Mouse (Mus musculus) bone marrow macrophage, adult 2 months (primary cell): Measurements from ENCODE around the gene Pde4d. TPM values are rescaled to one million over a fixed set of nuclear protein-coding genes. Genes with fewer than 3 reads are reported as not detected.

Experiments
- H3K27ac ChIP-seq: 2 replicates; pipeline ENCODE4 v1.5.1; 2012; ENCODE audit warnings: low read depth, low read length; ENCODE audit not compliant: insufficient read depth
- H3K4me1 ChIP-seq: 2 replicates; pipeline ENCODE4 v1.6.1; 2012; ENCODE audit warnings: low read length; ENCODE audit not compliant: control insufficient read depth, insufficient read depth
- H3K4me3 ChIP-seq: 2 replicates; pipeline ENCODE4 v1.5.1; 2012; ENCODE audit warnings: mild to moderate bottlenecking, low read length, moderate library complexity; ENCODE audit not compliant: insufficient read depth
- CTCF ChIP-seq: IDR thresholded peaks from 2 replicates; pipeline ENCODE4 v1.5.1; 2012; ENCODE audit warnings: low read depth, mild to moderate bottlenecking, low read length, moderate library complexity
- POLR2A ChIP-seq: IDR thresholded peaks from 2 replicates; pipeline ENCODE4 v1.6.1; 2012; ENCODE audit warnings: mild to moderate bottlenecking, low read depth, low read length, borderline replicate concordance
- polyA plus RNA-seq: library from polyadenylated mRNA; stranded (reverse); fragments of >200 nt; gene quantifications from 2 replicates; pipeline ENCODE4 v1.2.4, GENCODE M21; 2012; ENCODE audit not compliant: missing spikeins, insufficient read depth, insufficient read length

The Pde4d gene
- polyA plus RNA-seq, 1 experiment, result 1.8 TPM

GRCm38 (mm10) chr13:108524969-108525368 lies 75.2 kb downstream of the Pde4d start:
- TF ChIP-seq POLR2A (no peak), CTCF (no peak)
- H3K4me3 ChIP-seq, result no peak overlapping the region
- H3K27ac ChIP-seq, result no peak overlapping the region
- peaks cover 23% of the 10 kb centered on the region for H3K4me1 ChIP-seq

GRCm38 (mm10) chr13:108526258-108527007 lies 76.7 kb downstream of the Pde4d start:
- TF ChIP-seq CTCF (no peak), POLR2A (no peak)
- H3K27ac ChIP-seq, result no peak overlapping the region
- H3K4me1 ChIP-seq, result peaks cover 23% of the 10 kb centered on the region
- no peak overlapping the region for H3K4me3 ChIP-seq

GRCm38 (mm10) chr13:108527090-108527770 lies 77.5 kb downstream of the Pde4d start:
- Histone ChIP-seq H3K4me1 (peaks cover 23% of the 10 kb centered on the region), H3K27ac (no peak overlapping the region), H3K4me3 (no peak overlapping the region)
- no peak for TF ChIP-seq CTCF
- no peak for TF ChIP-seq POLR2A

- Histone ChIP-seq H3K27ac (no peak overlapping the region), H3K4me3 (no peak overlapping the region), H3K4me1 (peaks cover 23% of the 10 kb centered on the region)
- TF ChIP-seq POLR2A (no peak), CTCF (no peak)
These were observed 78.6 kb downstream of the Pde4d start for GRCm38 (mm10) chr13:108528343-108528742.

- no peak overlapping the region for H3K27ac ChIP-seq
- H3K4me1 ChIP-seq, result peaks cover 6% of the 10 kb centered on the region
- no peak overlapping the region for H3K4me3 ChIP-seq
- no peak for TF ChIP-seq CTCF
- no peak for TF ChIP-seq POLR2A
These were observed 83.1 kb downstream of the Pde4d start for GRCm38 (mm10) chr13:108532875-108533274.

GRCm38 (mm10) chr13:108536436-108536835 lies 86.7 kb downstream of the Pde4d start:
- TF ChIP-seq POLR2A (no peak), CTCF (no peak)
- Histone ChIP-seq H3K4me3 (no peak overlapping the region), H3K27ac (no peak overlapping the region), H3K4me1 (no peaks in the 10 kb centered on the region)

GRCm38 (mm10) chr13:108536951-108537350 lies 87.2 kb downstream of the Pde4d start:
- Histone ChIP-seq H3K4me3 (no peak overlapping the region), H3K4me1 (no peaks in the 10 kb centered on the region), H3K27ac (no peak overlapping the region)
- TF ChIP-seq CTCF (no peak), POLR2A (no peak)

GRCm38 (mm10) chr13:108538760-108539369 lies 89.1 kb downstream of the Pde4d start:
- no peak for TF ChIP-seq POLR2A
- TF ChIP-seq CTCF, result no peak
- H3K4me1 ChIP-seq, result no peaks in the 10 kb centered on the region
- H3K4me3 ChIP-seq, result no peak overlapping the region
- no peak overlapping the region for H3K27ac ChIP-seq

GRCm38 (mm10) chr13:108541488-108541887 lies 91.7 kb downstream of the Pde4d start:
- H3K4me1 ChIP-seq, result no peaks in the 10 kb centered on the region

GRCm38 (mm10) chr13:108542342-108542761 lies 92.6 kb downstream of the Pde4d start:
- Histone ChIP-seq H3K4me3 (no peak overlapping the region), H3K4me1 (no peaks in the 10 kb centered on the region), H3K27ac (no peak overlapping the region)
- TF ChIP-seq CTCF, result no peak
- TF ChIP-seq POLR2A, result no peak

More at GRCm38 (mm10) chr13:108541488-108541887, 91.7 kb downstream of the Pde4d start:
- Histone ChIP-seq H3K4me3 (no peak overlapping the region), H3K27ac (no peak overlapping the region)
- TF ChIP-seq POLR2A (no peak), CTCF (no peak)
